Mouse (Mus musculus): ENCODE results near the gene Spag6.

Gene Spag6

GRCm38 (mm10) chr2:18731718-18732117, 37.9 kb downstream of the Spag6 start:
- DNase-seq (ENCODE audit: low spot score in 2 of 2): no peak

DNA sequence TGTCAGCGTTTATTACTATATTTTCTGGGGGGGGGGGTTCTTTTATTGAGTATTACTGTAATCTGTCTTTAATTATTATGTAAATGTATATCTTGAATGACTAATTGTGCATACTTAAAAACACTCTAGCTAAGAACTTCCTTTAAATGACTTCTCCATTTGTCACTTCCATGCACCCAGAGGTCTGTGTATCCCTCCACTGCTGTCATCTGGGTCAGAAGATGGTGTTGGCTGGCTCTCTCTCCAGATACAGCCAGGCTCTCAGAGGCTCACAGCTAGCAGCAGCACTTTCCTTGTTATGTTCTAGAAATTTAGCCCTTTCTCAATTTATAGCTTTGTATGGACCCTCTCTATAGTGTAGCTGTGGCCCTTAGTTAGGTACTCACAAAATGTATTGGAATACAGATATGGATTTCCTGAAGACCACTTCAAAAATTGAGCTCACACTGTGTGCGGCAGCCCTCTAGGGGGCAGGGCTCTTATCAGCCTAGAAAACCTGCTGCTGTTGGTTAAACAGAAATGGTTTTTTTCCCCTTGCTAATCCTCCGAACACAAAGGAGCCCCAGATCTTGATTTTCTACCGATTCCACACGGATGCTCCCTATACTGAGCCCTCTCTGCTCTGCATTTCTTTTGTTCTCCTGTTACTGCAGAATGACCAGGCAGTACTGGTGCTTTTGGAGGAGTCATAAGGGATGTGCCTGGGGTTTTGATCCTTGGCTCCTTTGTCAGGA, 40.7 kb downstream of the Spag6 start:
- DNase-seq (ENCODE audit: low spot score in 2 of 2): no peak

GRCm38 (mm10) chr2:18737040-18737439, 43.2 kb downstream of the Spag6 start:
- no peak for DNase-seq (ENCODE audit: low spot score in 2 of 2)

DNA sequence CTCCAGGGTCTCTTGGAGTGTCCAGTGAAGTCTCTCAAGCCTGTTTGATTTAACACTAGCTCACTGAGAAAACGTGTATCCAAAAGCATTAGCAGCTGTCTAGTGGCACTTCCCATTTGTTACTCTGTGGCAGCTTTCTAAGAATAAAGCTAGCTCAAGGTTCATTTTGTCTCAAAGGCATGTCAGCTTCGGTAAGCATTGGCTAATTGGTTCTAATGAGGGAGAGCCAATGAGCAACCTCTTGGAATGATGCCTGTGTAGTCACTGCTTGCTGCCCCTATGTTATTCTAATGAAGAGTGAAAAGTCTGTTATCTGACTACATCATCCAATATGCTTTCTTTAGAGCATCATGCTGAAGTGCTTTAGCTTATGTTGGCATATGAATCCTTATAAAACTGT, 45.4 kb downstream of the Spag6 start:
- DNase-seq (ENCODE audit: low spot score in 2 of 2): no peak

DNA sequence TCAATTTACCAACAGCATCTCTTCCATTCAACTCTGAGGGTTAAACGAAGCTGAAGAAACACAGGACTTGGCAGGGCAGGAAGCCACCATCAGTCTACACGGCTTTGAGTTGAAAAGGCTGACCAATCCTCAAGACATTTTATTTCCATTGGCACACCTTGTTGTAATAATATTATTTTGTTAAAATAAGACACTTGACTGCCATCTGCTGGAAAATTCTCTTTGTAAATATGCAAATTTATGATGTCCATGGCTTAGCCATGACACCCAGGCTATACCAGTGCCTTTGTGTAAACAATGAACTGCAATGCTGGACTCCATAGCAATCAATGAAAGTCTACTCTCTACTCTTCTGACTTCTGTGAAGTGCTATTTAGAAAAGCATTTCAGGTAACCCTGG, 62.3 kb downstream of the Spag6 start:
- no peak for DNase-seq (ENCODE audit: low spot score in 2 of 2)

DNA sequence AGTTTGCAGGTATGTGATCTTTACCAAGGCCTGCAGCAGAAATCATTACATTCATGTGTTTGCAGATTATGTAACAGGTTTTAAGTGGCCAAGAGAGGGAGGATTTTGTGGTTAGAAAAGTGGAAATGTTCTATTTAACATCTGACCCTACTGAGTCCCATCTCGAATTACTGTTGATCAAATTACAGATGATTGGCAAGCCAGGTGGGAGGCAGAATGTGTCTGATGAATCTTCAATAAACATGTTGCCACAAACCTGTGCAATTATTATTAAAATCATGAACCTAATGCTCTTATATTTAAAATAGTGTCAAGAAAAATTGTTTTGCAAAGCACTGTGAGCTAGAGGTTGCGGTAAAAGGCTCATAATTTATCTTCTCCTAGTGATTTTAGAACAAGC, 71.0 kb downstream of the Spag6 start:
- no peak for DNase-seq (ENCODE audit: low spot score in 2 of 2)

- no peak for DNase-seq (ENCODE audit: low spot score in 2 of 2)
Measured at GRCm38 (mm10) chr2:18765481-18766249, 71.8 kb downstream of the Spag6 start.

DNA sequence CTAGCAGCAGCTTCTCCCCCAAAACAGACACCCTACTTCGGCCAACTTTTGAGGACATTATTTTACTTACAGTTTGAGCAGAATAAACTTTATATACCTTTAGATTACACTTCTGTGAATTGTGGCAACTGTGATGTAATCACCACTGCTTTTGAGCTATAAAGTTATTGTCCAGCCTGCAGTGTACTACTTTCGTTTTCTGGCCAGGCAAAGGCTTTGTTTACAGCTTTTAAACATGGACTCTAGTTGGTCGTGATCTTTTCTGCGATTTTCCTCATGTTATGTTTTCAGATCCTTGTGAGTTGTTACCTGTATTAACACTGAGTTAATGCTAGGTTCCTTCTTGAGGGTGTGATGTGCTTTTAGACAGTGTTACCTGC, 72.6 kb downstream of the Spag6 start:
- no peak for DNase-seq (ENCODE audit: low spot score in 2 of 2)

- DNase-seq (ENCODE audit: low spot score in 2 of 2): peak; percentile 55 to 71
Measured at GRCm38 (mm10) chr2:18766821-18767541, 73.1 kb downstream of the Spag6 start.

DNA sequence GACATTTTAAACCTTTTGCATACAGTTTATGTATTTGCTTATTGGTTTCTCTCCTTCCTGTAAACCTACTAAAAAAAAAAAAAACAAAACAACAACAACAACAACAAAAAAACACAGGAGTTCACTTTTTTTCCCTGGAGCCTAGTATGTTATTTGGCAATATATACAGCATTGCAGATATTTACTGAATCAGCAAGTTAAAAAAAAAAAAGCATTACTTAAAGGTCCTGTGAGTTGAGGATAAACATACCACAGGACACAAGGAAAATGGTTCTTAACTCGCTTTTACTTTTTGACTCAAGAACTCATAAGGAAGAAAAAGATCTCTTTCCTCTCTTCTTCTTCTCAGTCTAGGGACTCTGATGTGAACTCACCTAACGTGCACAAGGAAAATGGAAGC, 74.6 kb downstream of the Spag6 start:
- DNase-seq (ENCODE audit: low spot score in 2 of 2): no peak

DNA sequence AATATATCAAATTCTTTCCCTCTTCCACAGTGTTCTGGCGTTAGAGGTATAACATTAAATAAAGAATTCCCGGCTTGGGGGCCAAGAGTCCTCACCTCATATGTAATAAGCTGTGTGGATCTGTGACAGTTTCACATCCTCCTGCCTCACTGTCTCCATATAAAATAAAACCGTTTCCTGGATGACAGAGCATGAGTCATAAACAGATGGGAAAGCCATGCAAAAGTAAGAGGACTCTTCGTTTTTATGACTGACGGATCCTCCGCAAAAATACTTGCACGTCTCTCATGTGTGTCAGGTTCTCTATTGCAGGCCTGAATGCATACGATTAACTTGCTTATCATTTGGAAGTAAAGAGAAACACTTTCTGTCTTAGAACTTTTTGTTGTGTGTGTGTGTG, 78.6 kb downstream of the Spag6 start:
- no peak for DNase-seq (ENCODE audit: low spot score in 2 of 2)

GRCm38 (mm10) chr2:18774326-18774725, 80.5 kb downstream of the Spag6 start:
- no peak for DNase-seq (ENCODE audit: low spot score in 2 of 2)

GRCm38 (mm10) chr2:18778220-18778619, 84.4 kb downstream of the Spag6 start:
- DNase-seq (ENCODE audit: low spot score in 2 of 2): peak in 1 of 2 experiments; percentile 20

DNA sequence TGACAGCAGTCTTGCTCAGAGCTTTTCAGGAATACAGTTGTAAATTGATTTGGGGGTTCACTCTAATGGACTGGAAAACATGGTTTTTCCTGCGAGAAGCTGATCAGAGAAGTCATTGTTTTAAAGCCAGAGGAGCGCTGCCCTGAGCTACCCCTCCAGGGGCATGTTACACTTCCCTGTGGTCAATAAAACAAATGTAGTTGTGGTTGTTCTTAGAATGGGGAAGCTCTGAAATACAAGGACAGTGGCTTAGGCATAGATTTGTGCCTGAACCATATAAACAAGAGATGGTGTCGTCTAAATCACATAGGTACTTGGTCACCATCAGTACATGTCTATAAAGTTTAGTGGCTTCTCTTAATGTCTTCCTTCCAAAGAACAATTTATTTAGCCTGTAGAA, 86.0 kb downstream of the Spag6 start:
- DNase-seq (ENCODE audit: low spot score in 2 of 2): no peak

- DNase-seq (ENCODE audit: low spot score in 2 of 2): no peak
Measured at GRCm38 (mm10) chr2:18781296-18781695, 87.5 kb downstream of the Spag6 start.

GRCm38 (mm10) chr2:18794261-18794660, 100.4 kb downstream of the Spag6 start:
- no peak for DNase-seq (ENCODE audit: low spot score in 2 of 2)

DNA sequence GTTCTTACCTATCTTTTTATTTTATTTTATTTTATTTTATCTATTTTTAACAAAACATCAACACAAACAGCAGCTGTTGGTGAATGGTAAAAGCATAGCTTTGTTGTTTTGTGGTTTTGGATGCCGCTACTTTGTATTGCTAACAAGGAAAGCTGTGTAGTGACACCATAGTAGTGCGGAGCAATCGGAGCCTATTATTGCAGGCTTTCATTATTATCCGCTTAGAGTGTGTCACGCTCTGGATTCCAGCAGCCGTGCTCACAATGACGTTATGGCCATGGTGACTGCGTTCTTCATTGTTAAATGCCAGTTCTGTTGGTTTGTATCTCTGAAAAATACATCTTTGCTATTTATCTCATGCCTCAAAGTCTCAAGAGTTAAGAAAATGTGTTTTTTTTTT, 103.9 kb downstream of the Spag6 start:
- no peak for DNase-seq (ENCODE audit: low spot score in 2 of 2)

DNA sequence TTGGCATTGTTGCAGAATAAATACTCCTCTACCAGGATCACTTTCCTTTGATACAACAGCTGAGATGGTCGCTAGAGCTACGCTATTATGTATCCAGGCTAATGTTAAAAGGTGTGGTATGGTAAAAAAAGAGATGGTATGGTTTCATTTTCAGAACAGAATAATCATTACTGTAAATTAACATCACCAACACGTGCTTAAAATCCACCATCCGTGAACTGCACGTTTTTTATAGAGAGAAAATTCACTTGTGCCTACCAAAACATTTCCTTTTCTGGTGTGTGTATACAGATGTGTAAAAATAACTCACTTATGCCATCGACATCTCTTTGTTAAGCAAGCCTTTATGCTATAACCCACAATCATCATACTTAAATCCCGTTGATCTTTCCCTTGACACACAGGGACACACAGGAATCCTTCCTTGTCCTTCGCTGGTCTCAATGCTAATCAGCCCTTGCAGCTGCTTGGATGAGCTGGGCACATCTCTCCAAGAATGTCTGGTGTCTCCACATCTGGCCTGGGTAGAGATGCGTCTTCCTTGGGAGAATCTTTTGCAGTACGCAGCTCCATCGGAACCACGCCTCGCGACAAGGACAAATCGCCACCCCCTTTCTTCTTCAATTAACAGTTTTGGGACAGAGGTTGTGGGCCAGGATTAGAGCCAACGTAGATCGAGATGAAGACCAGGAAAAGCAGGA, 105.6 kb downstream of the Spag6 start:
- no peak for DNase-seq (ENCODE audit: low spot score in 2 of 2)
